In the genomic region with DNA sequence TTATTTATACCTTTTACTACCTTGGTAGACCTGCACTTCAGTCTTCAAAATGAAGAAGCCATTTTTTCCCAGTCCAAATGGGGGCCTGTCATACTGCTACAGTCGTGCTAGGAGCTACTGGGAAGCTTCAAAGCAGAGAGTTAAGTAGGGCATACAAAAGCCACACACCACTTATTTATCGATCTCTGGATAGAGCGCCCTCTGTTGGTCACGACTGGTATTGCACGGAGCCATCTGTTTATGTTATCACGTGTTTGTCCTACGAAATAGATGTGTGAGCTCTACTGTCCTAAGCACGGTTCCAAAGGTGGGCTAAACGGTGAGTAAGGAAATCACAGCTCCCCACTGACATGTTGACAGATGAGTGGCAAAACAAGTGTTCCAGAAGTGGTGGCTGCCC, we compare ENCODE assay signal across 9 mouse cellular contexts. TPM values are rescaled to one million over a fixed set of nuclear protein-coding genes. Genes with fewer than 3 reads are reported as not detected.
DNase-seq lines count a peak whose midpoint lies in the region; ATAC-seq and TF ChIP-seq lines count a peak whose summit lies in the region.
"Had no signal": no experiment of that assay in that cellular context is flagged by ENCODE, and none has a peak within 500 bp of the region (broad histone marks: within the 10 kb centered on the region; RNA-seq: fewer than 3 reads in every experiment).

No protein-coding gene starts in this region.

- no peak overlapping the region for H3K27ac ChIP-seq in heart, adult 2 months
- no peak overlapping the region for H3K27ac ChIP-seq in midbrain, embryonic 14.5 days (replicated peaks; ENCODE audit: low read depth, low read length)
- no peak overlapping the region for H3K27ac ChIP-seq in midbrain, embryonic 16.5 days (ENCODE audit: low read length)

- no peak overlapping the region for H3K9ac ChIP-seq in heart, adult 2 months (ENCODE audit: low read depth, low read length)
- no peak overlapping the region for H3K9ac ChIP-seq in midbrain, embryonic 14.5 days (replicated peaks; ENCODE audit: low read length)
- H3K9ac ChIP-seq in midbrain, embryonic 16.5 days (ENCODE audit: low read depth, low read length): no peak overlapping the region

- no peaks in the 10 kb centered on the region for H3K79me2 ChIP-seq in heart, adult 2 months (replicated peaks; ENCODE audit: control insufficient read depth, insufficient read depth, low read length)

- no peak for TF ChIP-seq POLR2A in heart, adult 2 months (IDR thresholded peaks at IDR 0.05; ENCODE audit: insufficient read depth, low read depth, low read length)

- no peak overlapping the region for H3K4me2 ChIP-seq in midbrain, embryonic 14.5 days (ENCODE audit: low read length)
- H3K4me2 ChIP-seq in midbrain, embryonic 16.5 days (ENCODE audit: low read length): no peak overlapping the region

- no peaks in the 10 kb centered on the region for H3K9me3 ChIP-seq in midbrain, embryonic 14.5 days (ENCODE audit: control insufficient read depth, low read length)
- no peaks in the 10 kb centered on the region for H3K9me3 ChIP-seq in midbrain, embryonic 16.5 days (replicated peaks; ENCODE audit: control insufficient read depth, low read length, poor library complexity, severe bottlenecking)

- H3K36me3 ChIP-seq in heart, adult 2 months (ENCODE audit: control insufficient read depth, insufficient read depth, low read length): no peaks in the 10 kb centered on the region
- H3K36me3 ChIP-seq in midbrain, embryonic 14.5 days (ENCODE audit: control insufficient read depth, insufficient read depth, low read length): no peaks in the 10 kb centered on the region
- no peaks in the 10 kb centered on the region for H3K36me3 ChIP-seq in midbrain, embryonic 16.5 days (ENCODE audit: control insufficient read depth, insufficient read depth, low read length)

- no peak for DNase-seq in heart, adult 2 months
- no peak for DNase-seq in heart, postnatal 25 days (ENCODE audit: low spot score)
- DNase-seq in midbrain, embryonic 14.5 days: peak; percentile 67
- DNase-seq in cerebellum, postnatal 25 days: peak; percentile 64 to 74
- DNase-seq in retina, embryonic 14.5 days (ENCODE audit: low spot score): peak; percentile 76
- DNase-seq in heart, adult 11 months: no peak
- DNase-seq in spleen, postnatal 10 days (ENCODE audit: low spot score in 2 of 2): no peak

- 10% methylated on average over 9 of the region's 9 CpGs for WGBS in heart, adult 2 months
- 9% methylated on average over 9 of the region's 9 CpGs for WGBS in midbrain, embryonic 14.5 days
- 10% methylated on average over 9 of the region's 9 CpGs for WGBS in midbrain, embryonic 16.5 days

- ATAC-seq in midbrain, embryonic 14.5 days (ENCODE audit: low FRiP score, low TSS enrichment): no peak
- ATAC-seq in midbrain, embryonic 16.5 days: no peak

- intact Hi-C loops in heart, adult 2 months (cut with DNase I): no loop called here
- intact Hi-C loops in heart, postnatal 25 days (cut with DNase I): no loop called here

- no peak overlapping the region for H3K4me3 ChIP-seq in heart, adult 2 months
- H3K4me3 ChIP-seq in midbrain, embryonic 14.5 days (replicated peaks; ENCODE audit: low read depth, low read length): no peak overlapping the region
- no peak overlapping the region for H3K4me3 ChIP-seq in midbrain, embryonic 16.5 days (ENCODE audit: low read depth, low read length)

- H3K4me1 ChIP-seq in heart, adult 2 months (ENCODE audit: control insufficient read depth, insufficient read depth, low read length): no peaks in the 10 kb centered on the region
- peaks cover 3% of the 10 kb centered on the region; the same call in 1 of the 2 replicates for H3K4me1 ChIP-seq in midbrain, embryonic 14.5 days (ENCODE audit: control insufficient read depth, insufficient read depth, low read length)
- peaks cover 8% of the 10 kb centered on the region for H3K4me1 ChIP-seq in midbrain, embryonic 16.5 days (ENCODE audit: control insufficient read depth, insufficient read depth, low read length)

- no peak for TF ChIP-seq EP300 in heart, adult 2 months (IDR thresholded peaks at IDR 0.05; ENCODE audit: insufficient read depth, low read depth, low read length)

- TF ChIP-seq CTCF in heart, adult 2 months (IDR thresholded peaks at IDR 0.05): peak; percentile 50

- no peaks in the 10 kb centered on the region; the same call in 1 of the 2 replicates for H3K27me3 ChIP-seq in heart, adult 2 months (ENCODE audit: control insufficient read depth, insufficient read depth, low read length)
- H3K27me3 ChIP-seq in midbrain, embryonic 14.5 days (ENCODE audit: control insufficient read depth, insufficient read depth, low read length): no peaks in the 10 kb centered on the region
- H3K27me3 ChIP-seq in midbrain, embryonic 16.5 days (ENCODE audit: control insufficient read depth, insufficient read depth, low read depth, low read length): no peaks in the 10 kb centered on the region

RNA-seq across cellular contexts. Expression of a gene that starts 36.2 kb away (rescaled TPM):
- total RNA-seq in heart, adult 2 months (2021): not detected
- polyA plus RNA-seq in heart, adult 2 months (2012; rRNA removed): not detected in 2 replicates
- not detected for total RNA-seq in heart, postnatal 25 days (2021)
- not detected in 2 replicates for polyA plus RNA-seq in midbrain, embryonic 14.5 days (2014; fragmentation: Nextera tagmentation; extraction: Ambion mirVana)
- polyA plus RNA-seq in midbrain, embryonic 16.5 days (2015; fragmentation: Nextera tagmentation; extraction: Ambion mirVana): not detected in 2 replicates
- polyA plus RNA-seq: stomach, embryonic 16.5 days had no signal

RNA-seq across cellular contexts. Expression of a gene that starts 57.0 kb away (rescaled TPM):
- total RNA-seq in heart, adult 2 months (2021): not detected
- polyA plus RNA-seq in heart, adult 2 months (2012; rRNA removed): not detected in 2 replicates
- not detected for total RNA-seq in heart, postnatal 25 days (2021)
- polyA plus RNA-seq in midbrain, embryonic 14.5 days (2014; fragmentation: Nextera tagmentation; extraction: Ambion mirVana): not detected in 2 replicates
- polyA plus RNA-seq in midbrain, embryonic 16.5 days (2015; fragmentation: Nextera tagmentation; extraction: Ambion mirVana): not detected in 2 replicates
- polyA plus RNA-seq: stomach, embryonic 16.5 days had no signal

Comparison
In these comparisons a context has a peak if more than half of its experiments do, and no peak if none do; other contexts are left out.
1. DNase-seq: peak in midbrain, embryonic 14.5 days (single experiment), cerebellum, postnatal 25 days (2 of 2) and retina, embryonic 14.5 days (single experiment); none in heart, adult 2 months (0 of 2), heart, postnatal 25 days (single experiment), heart, adult 11 months (single experiment) and spleen, postnatal 10 days (0 of 2).